Mouse (Mus musculus) forebrain, embryonic 11.5 days (tissue): ENCODE measurements at regions not wholly inside any gene's neighbourhood (a gene's known extent, or its start where the extent isn't known, plus 50 kb on each side); places are given as distances from the start of the nearest gene placed in this dataset.
"Not testable (repeated sequence)": the region's sequence is repeated elsewhere in the genome, so short reads cannot be mapped to it uniquely, and the experiment has no call there.

Source experiments
- ATAC-seq: fragments of 200-750 bp; cut with Nextera tagmentation; replicated peaks from 2 replicates; pipeline ENCODE4 v1.8.0; 2017; ENCODE audit warnings: moderate TSS enrichment; ENCODE audit not compliant: low FRiP score
- DNase-seq: peaks from one replicate; pipeline ENCODE4 v3.0.0-alpha.2; 2017; ENCODE audit warnings: low spot score
- H3K27ac ChIP-seq: fragments of 300-500 bp; sonication (generic); 2 replicates; pipeline ENCODE4 v1.5.1; 2014; ENCODE audit warnings: low read depth, low read length
- H3K27me3 ChIP-seq: fragments of 300-500 bp; sonication (generic); 2 replicates; pipeline ENCODE4 v1.6.1; 2014; ENCODE audit warnings: mild to moderate bottlenecking, low read length, mixed read lengths; ENCODE audit not compliant: control insufficient read depth, insufficient read depth
- H3K36me3 ChIP-seq: fragments of 300-500 bp; sonication (generic); 2 replicates; pipeline ENCODE4 v1.6.1; 2014; ENCODE audit warnings: mild to moderate bottlenecking, low read length, moderate library complexity, mixed read lengths; ENCODE audit not compliant: control insufficient read depth, insufficient read depth
- H3K4me1 ChIP-seq: fragments of 300-500 bp; sonication (generic); replicated peaks from 2 replicates; pipeline ENCODE4 v1.6.1; 2014; ENCODE audit warnings: low read length, mixed read lengths; ENCODE audit not compliant: control insufficient read depth, insufficient read depth
- H3K4me2 ChIP-seq: fragments of 300-500 bp; sonication (generic); 2 replicates; pipeline ENCODE4 v1.6.1; 2014; ENCODE audit warnings: low read depth, mild to moderate bottlenecking, low read length, moderate library complexity, mixed read lengths; ENCODE audit not compliant: severe bottlenecking
- H3K4me3 ChIP-seq: fragments of 300-500 bp; sonication (generic); 2 replicates; pipeline ENCODE4 v1.5.1; 2014; ENCODE audit warnings: low read depth, low read length
- H3K9ac ChIP-seq: fragments of 300-500 bp; sonication (generic); 2 replicates; pipeline ENCODE4 v1.6.1; 2014; ENCODE audit warnings: low read length
- H3K9me3 ChIP-seq: fragments of 300-500 bp; sonication (generic); 2 replicates; pipeline ENCODE4 v1.6.1; 2016; ENCODE audit warnings: low read length, mixed read lengths; ENCODE audit not compliant: control insufficient read depth
- WGBS: fragments of 180-500 bp; shearing (Covaris S2); extraction: QIAGEN DNeasy Blood & Tissue Kit; methylation state at CpG from one replicate; pipeline ENCODE4 v1.1.7; 2014; 5-methylcytosine and 5-hydroxymethylcytosine counted together

- not testable (repeated sequence) for H3K9ac ChIP-seq, H3K4me2 ChIP-seq, H3K9me3 ChIP-seq, H3K27ac ChIP-seq, ATAC-seq, H3K27me3 ChIP-seq, H3K4me1 ChIP-seq, H3K36me3 ChIP-seq, H3K4me3 ChIP-seq, DNase-seq
- 77% methylated on average over 8 of the region's 10 CpGs for WGBS
Measured at GRCm38 (mm10) chr17:43161306-43161705, 108.8 kb upstream of the Adgrf1 start.

GRCm38 (mm10) chr17:43163126-43163525 lies 107.0 kb upstream of the Adgrf1 start:
- no peak for DNase-seq
- no peak for ATAC-seq
- Histone ChIP-seq H3K9ac (no peak overlapping the region), H3K27me3 (no peaks in the 10 kb centered on the region), H3K27ac (no peak overlapping the region), H3K4me1 (no peaks in the 10 kb centered on the region; the same call in 1 of the 2 replicates), H3K4me2 (no peak overlapping the region), H3K4me3 (no peak overlapping the region), H3K9me3 (no peaks in the 10 kb centered on the region), H3K36me3 (no peaks in the 10 kb centered on the region)
- 88% methylated on average over 4 of the region's 4 CpGs for WGBS

GRCm38 (mm10) chr17:43166091-43166490 lies 104.0 kb upstream of the Adgrf1 start:
- 70% methylated on average over 4 of the region's 4 CpGs for WGBS
- Histone ChIP-seq H3K4me2 (no peak overlapping the region), H3K36me3 (no peaks in the 10 kb centered on the region), H3K4me1 (no peaks in the 10 kb centered on the region), H3K9me3 (no peaks in the 10 kb centered on the region), H3K9ac (no peak overlapping the region), H3K27ac (no peak overlapping the region), H3K27me3 (no peaks in the 10 kb centered on the region), H3K4me3 (no peak overlapping the region)
- ATAC-seq (no peak), DNase-seq (no peak)

DNA sequence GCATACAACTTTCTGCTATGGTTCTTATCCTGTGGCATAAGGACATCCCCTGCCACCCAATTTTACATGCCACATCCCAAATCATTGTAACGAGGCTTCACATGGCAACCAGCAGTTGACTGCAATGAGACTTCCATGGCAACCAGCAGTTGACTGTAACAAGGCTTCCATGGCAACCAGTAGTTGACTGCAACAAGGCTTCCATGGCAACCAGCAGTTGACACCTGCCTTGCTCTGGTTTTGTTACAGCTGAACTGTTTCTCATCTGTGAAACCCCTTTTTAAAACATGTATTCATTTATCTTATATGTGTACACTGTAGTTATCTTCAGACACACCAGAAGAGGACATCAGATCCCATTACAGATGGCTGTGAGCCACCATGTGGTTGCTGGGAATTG lies 100.7 kb upstream of the Adgrf1 start:
- no peak overlapping the region for H3K9ac ChIP-seq
- H3K27ac ChIP-seq = no peak overlapping the region
- DNase-seq (no peak), ATAC-seq (no peak)
- no peaks in the 10 kb centered on the region for H3K27me3 ChIP-seq
- no peaks in the 10 kb centered on the region for H3K36me3 ChIP-seq
- no peaks in the 10 kb centered on the region for H3K4me1 ChIP-seq
- H3K9me3 ChIP-seq = no peaks in the 10 kb centered on the region
- H3K4me2 ChIP-seq = no peak overlapping the region
- WGBS = 84% methylated on average over 1 of the region's 1 CpGs
- no peak overlapping the region for H3K4me3 ChIP-seq

- no peak for ATAC-seq
- H3K27ac ChIP-seq = no peak overlapping the region
- whole genome bisulfite sequencing = 56% methylated on average over 6 of the region's 6 CpGs
- H3K27me3 ChIP-seq = no peaks in the 10 kb centered on the region
- no peak overlapping the region for H3K9ac ChIP-seq
- no peaks in the 10 kb centered on the region for H3K9me3 ChIP-seq
- no peaks in the 10 kb centered on the region for H3K36me3 ChIP-seq
- H3K4me1 ChIP-seq = no peaks in the 10 kb centered on the region
- no peak for DNase-seq
- no peak overlapping the region for H3K4me2 ChIP-seq
- no peak overlapping the region for H3K4me3 ChIP-seq
Measured at GRCm38 (mm10) chr17:43172657-43173165, 97.4 kb upstream of the Adgrf1 start.

DNA sequence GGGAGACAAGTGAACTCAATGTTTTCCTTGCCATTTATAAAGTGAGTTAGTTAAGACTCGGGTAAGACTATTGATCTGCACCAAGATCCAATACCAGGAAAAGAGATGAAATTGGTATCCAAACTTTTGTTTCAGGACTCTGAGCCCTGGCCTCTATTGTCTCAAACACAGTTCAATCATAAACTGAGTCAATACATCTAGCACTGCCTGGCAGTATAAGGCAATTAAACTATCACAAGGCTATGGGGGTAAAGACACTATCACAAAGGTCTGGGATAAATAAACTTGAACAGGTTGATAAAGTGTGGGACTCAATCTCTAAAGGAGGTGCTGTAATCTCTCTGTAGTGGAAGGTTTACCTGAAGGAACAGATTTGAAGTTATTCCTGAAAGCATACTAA lies 95.3 kb upstream of the Adgrf1 start:
- WGBS = 70% methylated on average over 1 of the region's 1 CpGs

GRCm38 (mm10) chr17:43177244-43177643 lies 92.9 kb upstream of the Adgrf1 start:
- ATAC-seq = no peak
- Histone ChIP-seq H3K4me3 (no peak overlapping the region), H3K4me2 (no peak overlapping the region), H3K9ac (no peak overlapping the region), H3K36me3 (no peaks in the 10 kb centered on the region), H3K9me3 (no peaks in the 10 kb centered on the region), H3K27me3 (no peaks in the 10 kb centered on the region), H3K27ac (no peak overlapping the region), H3K4me1 (no peaks in the 10 kb centered on the region)
- WGBS = 42% methylated on average over 1 of the region's 1 CpGs
- DNase-seq = no peak

More for the DNA sequence above, 95.3 kb upstream of the Adgrf1 start:
- no peak overlapping the region for H3K27ac ChIP-seq
- no peak overlapping the region for H3K4me3 ChIP-seq
- H3K27me3 ChIP-seq = no peaks in the 10 kb centered on the region
- H3K4me1 ChIP-seq = no peaks in the 10 kb centered on the region
- ATAC-seq (no peak), DNase-seq (no peak)
- no peak overlapping the region for H3K9ac ChIP-seq
- no peak overlapping the region for H3K4me2 ChIP-seq
- no peaks in the 10 kb centered on the region for H3K36me3 ChIP-seq
- H3K9me3 ChIP-seq = no peaks in the 10 kb centered on the region

DNA sequence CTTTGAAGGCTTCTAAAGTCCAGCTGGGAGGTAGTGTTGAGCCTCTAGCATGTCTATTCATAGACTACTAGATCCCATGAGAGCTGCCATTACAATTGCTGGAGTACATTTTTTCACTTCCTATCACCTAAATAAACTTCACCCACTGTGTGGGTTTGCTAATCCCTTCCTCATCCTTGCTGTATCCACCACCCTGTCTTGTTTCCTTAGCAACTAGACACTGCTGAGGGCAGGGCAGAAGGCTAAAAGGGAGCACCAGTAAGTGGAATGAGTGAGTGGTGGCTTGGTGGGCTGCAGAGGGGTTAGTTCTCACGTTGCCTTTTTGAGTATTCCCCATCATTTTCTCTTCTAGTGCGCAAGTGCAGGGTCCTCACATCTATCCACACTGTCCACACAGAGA lies 80.1 kb upstream of the Adgrf1 start:
- Histone ChIP-seq H3K36me3 (no peaks in the 10 kb centered on the region), H3K4me2 (no peak overlapping the region), H3K4me3 (no peak overlapping the region), H3K27me3 (no peaks in the 10 kb centered on the region), H3K27ac (no peak overlapping the region), H3K9ac (no peak overlapping the region), H3K9me3 (no peaks in the 10 kb centered on the region), H3K4me1 (no peaks in the 10 kb centered on the region)
- ATAC-seq = no peak
- DNase-seq = no peak
- 67% methylated on average over 2 of the region's 2 CpGs for WGBS

DNA sequence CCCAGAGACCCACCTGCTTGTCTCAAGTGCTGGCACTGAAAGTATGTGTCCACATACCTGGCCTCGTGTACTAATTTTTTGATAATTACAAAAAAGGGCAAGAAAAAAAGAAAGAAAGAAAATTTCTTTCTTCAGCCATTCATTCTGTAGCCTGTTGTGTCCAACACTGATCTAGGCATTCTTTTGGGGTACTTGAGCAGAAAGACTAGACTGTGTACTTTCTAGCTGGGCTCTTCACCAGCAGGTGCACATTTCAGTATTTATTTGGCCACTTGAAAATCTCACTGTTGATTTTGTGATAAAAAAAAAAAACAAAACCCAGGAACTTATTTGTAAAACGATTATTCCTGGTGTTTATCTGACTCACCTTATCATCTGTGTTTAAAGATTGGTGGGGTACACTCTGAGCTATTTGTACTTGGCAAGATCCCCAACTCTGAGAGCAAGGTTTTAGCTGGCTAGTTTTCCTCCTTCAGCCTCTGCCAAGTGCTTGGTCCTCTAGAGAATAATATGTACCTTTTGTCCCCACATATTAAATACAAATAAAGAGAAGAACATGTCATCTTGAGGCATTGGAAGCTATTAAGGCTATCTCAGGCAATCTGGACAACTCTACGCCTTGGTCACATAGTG lies 79.2 kb upstream of the Adgrf1 start:
- Histone ChIP-seq H3K4me1 (no peaks in the 10 kb centered on the region), H3K4me3 (no peak overlapping the region), H3K9me3 (no peaks in the 10 kb centered on the region), H3K27ac (no peak overlapping the region), H3K27me3 (no peaks in the 10 kb centered on the region), H3K4me2 (no peak overlapping the region), H3K9ac (no peak overlapping the region), H3K36me3 (no peaks in the 10 kb centered on the region)
- DNase-seq = no peak
- 80% methylated on average over 3 of the region's 3 CpGs for WGBS
- ATAC-seq = no peak
